Mouse (Mus musculus) stomach, postnatal 0 days (tissue): ENCODE measurements around the gene Nt5m. TPM values are rescaled to one million over a fixed set of nuclear protein-coding genes. Genes with fewer than 3 reads are reported as not detected.

Source experiments
- ATAC-seq: fragments of 200-750 bp; cut with Nextera tagmentation; 2 replicates; pipeline ENCODE4 v1.8.0; 2017; ENCODE audit not compliant: low FRiP score, low TSS enrichment
- DNase-seq: peaks from one replicate; pipeline ENCODE4 v3.0.0-alpha.2; 2016; ENCODE audit warnings: low spot score
- H3K27ac ChIP-seq: fragments of 300-500 bp; sonication (generic); replicated peaks from 2 replicates; pipeline ENCODE4 v1.5.1; 2014; ENCODE audit warnings: mild to moderate bottlenecking, control low read depth
- H3K27me3 ChIP-seq: fragments of 300-500 bp; sonication (generic); 2 replicates; pipeline ENCODE4 v1.6.1; 2014; ENCODE audit warnings: low read length; ENCODE audit not compliant: control insufficient read depth, insufficient read depth
- H3K36me3 ChIP-seq: fragments of 300-500 bp; sonication (generic); 2 replicates; pipeline ENCODE4 v1.6.1; 2014; ENCODE audit warnings: low read length, mixed read lengths; ENCODE audit not compliant: control insufficient read depth, insufficient read depth
- H3K4me1 ChIP-seq: fragments of 300-500 bp; sonication (generic); replicated peaks from 2 replicates; pipeline ENCODE4 v1.6.1; 2014; ENCODE audit warnings: antibody characterized with exemption; ENCODE audit not compliant: control insufficient read depth, insufficient read depth
- H3K4me2 ChIP-seq: fragments of 300-500 bp; sonication (generic); replicated peaks from 2 replicates; pipeline ENCODE4 v1.6.1; 2014; ENCODE audit warnings: low read depth, mild to moderate bottlenecking, control low read depth, moderate library complexity
- H3K4me3 ChIP-seq: fragments of 300-500 bp; sonication (generic); 2 replicates; pipeline ENCODE4 v1.5.1; 2014; ENCODE audit warnings: low read depth, low read length, control low read depth
- H3K9ac ChIP-seq: fragments of 300-500 bp; sonication (generic); 2 replicates; pipeline ENCODE4 v1.6.1; 2014; ENCODE audit warnings: mild to moderate bottlenecking, low read length, control low read depth, mixed read lengths
- H3K9me3 ChIP-seq: fragments of 300-500 bp; sonication (generic); 2 replicates; pipeline ENCODE4 v1.6.1; 2016; ENCODE audit warnings: low read length; ENCODE audit not compliant: control insufficient read depth
- CTCF ChIP-seq: IDR thresholded peaks from 2 replicates; pipeline ENCODE4 v1.5.1; 2016; ENCODE audit warnings: antibody characterized with exemption, low read depth, mild to moderate bottlenecking, moderate library complexity
- EP300 ChIP-seq: optimal IDR thresholded peaks from 2 replicates; pipeline ENCODE3; 2016; ENCODE audit warnings: antibody characterized with exemption
- WGBS: fragments of 180-500 bp; shearing (Covaris S2); extraction: QIAGEN DNeasy Blood & Tissue Kit; methylation state at CpG from one replicate; pipeline ENCODE4 v1.1.7; 2014; 5-methylcytosine and 5-hydroxymethylcytosine counted together
- polyA plus RNA-seq: library from polyadenylated mRNA; unstranded; fragments of >200 nt; fragmentation: Nextera tagmentation; extraction: Ambion mirVana; gene quantifications from 2 replicates; pipeline ENCODE4 v1.2.1, GENCODE M21; 2015

The Nt5m gene
- 21.9 and 23.4 TPM in 2 replicates for polyA plus RNA-seq

GRCm38 (mm10) chr11:59839008-59839458 lies at the start of gene Nt5m:
TSS of gene Nt5m (plus strand) at chr11:59839447.
- Histone ChIP-seq H3K27ac (peak within 1 kb of the TSS; percentile 99), H3K4me3 (peak within 1 kb of the TSS; percentile 97), H3K9ac (peak within 1 kb of the TSS; percentile 94), H3K27me3 (no peaks in the 10 kb centered on the region), H3K9me3 (no peaks in the 10 kb centered on the region), H3K36me3 (peaks cover 2% of the 10 kb centered on the region; the same call in 1 of the 2 replicates), H3K4me2 (peak within 1 kb of the TSS; percentile 57), H3K4me1 (peaks cover 6% of the 10 kb centered on the region)
- peak; percentile 86 for TF ChIP-seq EP300
- TF ChIP-seq CTCF = no peak
- 0% methylated on average over 17 of the region's 24 CpGs for WGBS
- DNase-seq (peak; percentile 94), ATAC-seq (peak; percentile 97)

DNA sequence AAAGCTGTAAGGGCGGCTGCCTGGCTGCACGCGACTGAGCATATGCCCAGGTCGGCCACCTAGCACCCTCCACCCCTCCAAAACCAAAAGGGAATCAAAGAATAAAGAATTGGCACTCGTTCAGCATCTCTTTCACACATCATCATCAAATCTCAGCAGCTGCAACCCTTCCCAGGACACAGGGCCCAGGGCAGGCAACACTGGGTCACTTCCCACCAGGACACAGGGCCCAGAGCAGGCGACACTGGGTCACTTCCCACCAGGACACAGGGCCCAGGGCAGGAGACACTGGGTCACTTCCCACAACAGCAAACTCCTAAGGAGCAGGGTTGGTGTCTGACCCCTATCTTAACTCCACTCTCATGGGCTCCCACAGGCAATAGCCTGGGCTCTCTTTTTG lies 45.9 kb upstream of the Nt5m start:
- DNase-seq = no peak
- no peak overlapping the region for H3K9ac ChIP-seq
- no peak overlapping the region for H3K4me2 ChIP-seq
- H3K27ac ChIP-seq = no peak overlapping the region
- H3K27me3 ChIP-seq = no peaks in the 10 kb centered on the region
- no peak for ATAC-seq
- TF ChIP-seq CTCF (no peak), EP300 (no peak)
- H3K4me3 ChIP-seq = no peak overlapping the region
- H3K9me3 ChIP-seq = no peaks in the 10 kb centered on the region
- peaks cover 41% of the 10 kb centered on the region for H3K36me3 ChIP-seq
- WGBS = 68% methylated on average over 6 of the region's 6 CpGs
- H3K4me1 ChIP-seq = no peaks in the 10 kb centered on the region

- WGBS = 92% methylated on average over 10 of the region's 10 CpGs
- no peaks in the 10 kb centered on the region for H3K27me3 ChIP-seq
- H3K9ac ChIP-seq = no peak overlapping the region
- ATAC-seq (no peak), DNase-seq (no peak)
- TF ChIP-seq EP300 (no peak), CTCF (peak; percentile 45)
- H3K4me1 ChIP-seq = no peaks in the 10 kb centered on the region
- H3K36me3 ChIP-seq = peaks cover 54% of the 10 kb centered on the region
- no peak overlapping the region for H3K4me3 ChIP-seq
- H3K4me2 ChIP-seq = no peak overlapping the region
- H3K9me3 ChIP-seq = no peaks in the 10 kb centered on the region
- no peak overlapping the region for H3K27ac ChIP-seq
These were observed 38.8 kb upstream of the Nt5m start for GRCm38 (mm10) chr11:59800412-59800811.

DNA sequence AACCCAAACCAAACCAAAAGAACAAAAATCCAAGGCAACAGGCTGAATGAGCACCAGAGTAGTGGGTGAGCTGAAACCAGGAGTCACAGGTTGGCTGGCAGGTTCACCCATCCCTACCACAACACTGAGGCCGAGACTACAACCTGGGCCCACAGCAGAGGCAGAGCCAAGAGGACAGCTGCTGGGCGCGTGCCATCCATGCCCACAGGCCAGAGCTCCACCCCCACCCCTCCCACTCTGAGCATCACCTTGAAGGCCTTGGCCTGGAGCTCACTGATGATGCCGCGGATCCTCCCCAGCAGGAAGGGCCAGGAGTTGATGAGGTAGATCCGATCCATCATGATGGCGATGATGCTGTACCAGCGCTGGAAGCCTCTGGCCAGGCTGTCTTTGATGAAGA lies 37.4 kb upstream of the Nt5m start:
- no peak overlapping the region for H3K9ac ChIP-seq
- H3K4me3 ChIP-seq = no peak overlapping the region
- H3K27me3 ChIP-seq = no peaks in the 10 kb centered on the region
- no peak for DNase-seq
- H3K27ac ChIP-seq = no peak overlapping the region
- WGBS = 95% methylated on average over 8 of the region's 8 CpGs
- no peaks in the 10 kb centered on the region for H3K9me3 ChIP-seq
- no peak for ATAC-seq
- no peak for TF ChIP-seq CTCF
- TF ChIP-seq EP300 = no peak
- H3K36me3 ChIP-seq = peaks cover 62% of the 10 kb centered on the region
- no peak overlapping the region for H3K4me2 ChIP-seq
- H3K4me1 ChIP-seq = no peaks in the 10 kb centered on the region

DNA sequence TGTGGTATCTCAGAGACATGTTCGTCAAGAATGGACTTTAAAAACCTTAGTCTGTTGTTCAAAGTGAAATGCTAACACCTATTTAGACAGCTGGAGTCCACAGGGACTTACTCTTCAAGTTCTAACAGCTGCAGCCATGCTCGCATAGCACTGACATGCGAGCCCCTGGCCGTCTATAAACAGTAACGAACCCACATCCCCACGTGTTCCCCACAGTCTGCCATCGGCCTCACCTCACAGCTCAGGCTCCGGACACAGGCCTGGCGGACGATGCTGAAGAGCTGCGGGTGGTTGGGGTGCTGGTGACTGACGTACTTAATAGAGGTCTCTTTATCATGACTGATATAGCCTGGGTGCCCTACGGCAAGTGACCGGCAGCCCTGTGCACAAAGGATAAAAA lies 35.7 kb upstream of the Nt5m start:
- Histone ChIP-seq H3K36me3 (peaks cover 55% of the 10 kb centered on the region), H3K27ac (no peak overlapping the region), H3K9ac (no peak overlapping the region), H3K4me1 (0 out of 2 replicates have a peak, but pooled peaks cover 2% of the 10 kb centered on the region), H3K4me2 (no peak overlapping the region), H3K4me3 (no peak overlapping the region), H3K27me3 (no peaks in the 10 kb centered on the region), H3K9me3 (no peaks in the 10 kb centered on the region)
- 93% methylated on average over 14 of the region's 14 CpGs for WGBS
- ATAC-seq = no peak
- no peak for DNase-seq
- TF ChIP-seq EP300 (no peak), CTCF (no peak)

DNA sequence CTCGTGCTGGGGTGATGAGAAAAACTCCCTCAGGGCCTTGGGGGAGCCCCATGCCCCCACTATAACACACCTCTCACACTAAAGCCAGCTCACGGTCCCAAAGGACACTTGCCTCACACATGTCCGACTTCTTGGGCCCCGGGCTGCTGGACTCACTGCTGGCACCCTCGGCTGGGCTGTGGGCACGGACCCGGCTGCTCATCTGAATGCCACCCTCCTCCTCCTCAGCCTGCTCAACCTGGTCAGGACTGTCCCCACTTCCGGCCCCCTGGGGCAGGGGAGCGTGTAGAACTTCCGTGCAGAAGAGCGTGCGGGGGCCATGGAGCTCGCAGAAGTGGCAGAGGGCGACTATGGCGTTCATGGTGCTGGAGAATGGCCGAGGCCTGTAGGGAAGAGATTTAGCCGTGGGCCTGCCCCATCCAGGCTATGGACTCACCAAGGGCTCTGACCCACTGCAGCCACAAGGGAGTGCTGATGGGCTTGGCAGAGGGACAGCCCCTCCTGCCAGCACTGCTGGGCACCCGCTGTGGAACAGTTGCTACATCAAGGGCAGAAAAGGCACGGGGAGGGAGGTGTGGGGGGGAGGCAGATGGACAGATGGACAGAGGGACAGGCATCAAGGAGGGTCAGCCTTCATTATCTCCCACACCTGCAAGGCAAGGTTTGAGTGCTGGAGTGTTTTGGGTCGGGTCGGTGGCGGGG lies 34.7 kb upstream of the Nt5m start:
- DNase-seq (no peak), ATAC-seq (no peak)
- H3K36me3 ChIP-seq = peaks cover 47% of the 10 kb centered on the region
- WGBS = 89% methylated on average over 22 of the region's 22 CpGs
- H3K4me1 ChIP-seq = 0 out of 2 replicates have a peak, but pooled peaks cover 5% of the 10 kb centered on the region
- no peak overlapping the region for H3K9ac ChIP-seq
- H3K27me3 ChIP-seq = no peaks in the 10 kb centered on the region
- H3K27ac ChIP-seq = no peak overlapping the region
- TF ChIP-seq CTCF (no peak), EP300 (no peak)
- no peaks in the 10 kb centered on the region for H3K9me3 ChIP-seq
- no peak overlapping the region for H3K4me2 ChIP-seq
- no peak overlapping the region for H3K4me3 ChIP-seq
